Mouse (Mus musculus): ENCODE data around the gene Iqsec1. TPM values are rescaled to one million over a fixed set of nuclear protein-coding genes. Genes with fewer than 3 reads are reported as not detected.

Iqsec1 gene
- polyA plus RNA-seq, 1 experiment, result 230 TPM

DNA sequence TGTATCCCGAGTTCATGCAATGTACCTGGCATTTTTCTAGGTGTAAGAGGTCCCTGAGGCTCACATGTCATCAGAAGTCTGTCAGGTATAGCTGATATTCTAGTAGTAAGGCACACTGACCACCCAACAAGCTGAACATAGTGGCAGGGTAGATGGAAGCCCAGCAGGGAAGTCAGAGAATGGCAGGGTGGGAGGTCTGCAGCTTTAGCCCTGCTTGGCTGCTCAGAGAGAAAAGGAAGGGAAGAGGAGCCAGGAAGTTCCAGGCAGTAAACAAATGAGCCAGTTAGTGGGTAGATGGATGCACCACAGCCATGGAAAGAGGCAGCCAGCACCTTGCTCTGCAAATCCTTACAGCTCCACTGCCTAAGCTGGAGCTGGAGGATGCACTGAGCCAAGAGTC is 181.7 kb downstream of the Iqsec1 start:
- H3K36me3 ChIP-seq (ENCODE audit: control insufficient read depth, insufficient read depth, low read length), result no peaks in the 10 kb centered on the region
- peaks cover 8% of the 10 kb centered on the region; the same call in 1 of the 2 replicates for H3K4me1 ChIP-seq (ENCODE audit: control insufficient read depth, insufficient read depth, insufficient read length)
- no peak overlapping the region for H3K4me3 ChIP-seq (ENCODE audit: extremely low read depth, insufficient read depth, insufficient read length)
- no peak overlapping the region for H3K27ac ChIP-seq (ENCODE audit: insufficient read depth, low read length)
- DNase-seq (ENCODE audit: low read depth in 1 of 2, low spot score in 2 of 2), result no peak
- no peaks in the 10 kb centered on the region for H3K27me3 ChIP-seq (ENCODE audit: control insufficient read depth, insufficient read depth, low read length)
- WGBS, result 94% methylated on average over 1 of the region's 1 CpGs
- no peak for TF ChIP-seq CTCF (IDR thresholded peaks at IDR 0.05; ENCODE audit: extremely low read depth, insufficient read depth, insufficient read length, insufficient replicate concordance)
- no peak for TF ChIP-seq POLR2A (IDR thresholded peaks at IDR 0.05; ENCODE audit: low read depth, low read length)

DNA sequence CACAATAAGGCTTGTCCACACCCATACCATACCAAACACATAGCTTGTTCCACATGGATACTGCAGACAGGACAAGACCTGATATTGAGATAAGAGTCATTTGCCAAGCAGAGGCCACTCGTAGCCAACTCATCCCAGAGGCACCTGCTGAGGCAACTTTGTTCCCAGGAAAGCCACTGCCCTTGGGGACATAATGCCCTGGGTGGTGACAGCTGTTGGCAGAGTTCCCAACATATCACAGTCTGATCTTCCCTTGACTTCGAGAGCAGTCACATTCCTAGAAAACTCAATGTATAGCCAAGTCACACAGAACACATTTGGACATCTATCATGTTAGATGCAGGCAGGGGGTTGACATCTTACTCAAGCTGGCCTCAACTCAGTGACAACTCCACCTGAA is 183.4 kb downstream of the Iqsec1 start:
- TF ChIP-seq CTCF (IDR thresholded peaks at IDR 0.05; ENCODE audit: extremely low read depth, insufficient read depth, insufficient read length, insufficient replicate concordance) (no peak), POLR2A (IDR thresholded peaks at IDR 0.05; ENCODE audit: low read depth, low read length) (no peak)
- DNase-seq (ENCODE audit: low read depth in 1 of 2, low spot score in 2 of 2), result no peak
- Histone ChIP-seq H3K36me3 (ENCODE audit: control insufficient read depth, insufficient read depth, low read length) (no peaks in the 10 kb centered on the region), H3K27ac (ENCODE audit: insufficient read depth, low read length) (no peak overlapping the region), H3K4me1 (ENCODE audit: control insufficient read depth, insufficient read depth, insufficient read length) (peaks cover 8% of the 10 kb centered on the region; the same call in 1 of the 2 replicates), H3K27me3 (ENCODE audit: control insufficient read depth, insufficient read depth, low read length) (no peaks in the 10 kb centered on the region), H3K4me3 (ENCODE audit: extremely low read depth, insufficient read depth, insufficient read length) (no peak overlapping the region)
- 75% methylated on average over 2 of the region's 2 CpGs for WGBS

DNA sequence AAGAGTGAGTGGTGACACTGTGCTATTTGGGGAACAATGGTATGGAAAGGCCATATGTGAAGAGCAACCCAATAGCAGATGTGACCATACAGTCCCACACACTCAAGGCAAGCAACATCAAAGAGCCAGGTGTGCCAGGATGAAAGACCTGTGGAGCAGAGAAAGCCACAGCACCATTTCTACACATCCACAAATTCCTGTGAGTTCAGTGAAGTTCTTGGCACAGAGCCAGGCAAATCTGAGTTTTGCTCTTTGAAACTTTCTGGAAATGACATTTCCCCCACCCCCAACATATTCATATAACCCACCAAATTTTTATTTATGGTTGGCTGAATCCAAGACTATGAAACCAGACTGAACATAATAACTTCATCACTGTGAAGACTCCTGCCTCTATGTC is 183.8 kb downstream of the Iqsec1 start:
- DNase-seq (ENCODE audit: low read depth in 1 of 2, low spot score in 2 of 2), result no peak
- no peak for TF ChIP-seq POLR2A (IDR thresholded peaks at IDR 0.05; ENCODE audit: low read depth, low read length)
- TF ChIP-seq CTCF (IDR thresholded peaks at IDR 0.05; ENCODE audit: extremely low read depth, insufficient read depth, insufficient read length, insufficient replicate concordance), result no peak
- Histone ChIP-seq H3K27ac (ENCODE audit: insufficient read depth, low read length) (no peak overlapping the region), H3K36me3 (ENCODE audit: control insufficient read depth, insufficient read depth, low read length) (no peaks in the 10 kb centered on the region), H3K4me3 (ENCODE audit: extremely low read depth, insufficient read depth, insufficient read length) (no peak overlapping the region), H3K4me1 (ENCODE audit: control insufficient read depth, insufficient read depth, insufficient read length) (peaks cover 8% of the 10 kb centered on the region; the same call in 1 of the 2 replicates), H3K27me3 (ENCODE audit: control insufficient read depth, insufficient read depth, low read length) (no peaks in the 10 kb centered on the region)

GRCm38 (mm10) chr6:90802604-90803003 is 185.9 kb downstream of the Iqsec1 start:
- Histone ChIP-seq H3K4me3 (ENCODE audit: extremely low read depth, insufficient read depth, insufficient read length) (no peak overlapping the region), H3K4me1 (ENCODE audit: control insufficient read depth, insufficient read depth, insufficient read length) (peaks cover 7% of the 10 kb centered on the region; the same call in 1 of the 2 replicates), H3K27me3 (ENCODE audit: control insufficient read depth, insufficient read depth, low read length) (no peaks in the 10 kb centered on the region), H3K36me3 (ENCODE audit: control insufficient read depth, insufficient read depth, low read length) (no peaks in the 10 kb centered on the region), H3K27ac (ENCODE audit: insufficient read depth, low read length) (no peak overlapping the region)
- DNase-seq (ENCODE audit: low read depth in 1 of 2, low spot score in 2 of 2), result no peak
- TF ChIP-seq CTCF (IDR thresholded peaks at IDR 0.05; ENCODE audit: extremely low read depth, insufficient read depth, insufficient read length, insufficient replicate concordance) (no peak), POLR2A (IDR thresholded peaks at IDR 0.05; ENCODE audit: low read depth, low read length) (no peak)
- WGBS, result 91% methylated on average over 8 of the region's 8 CpGs

- 92% methylated on average over 3 of the region's 3 CpGs for WGBS
- no peaks in the 10 kb centered on the region for H3K36me3 ChIP-seq (ENCODE audit: control insufficient read depth, insufficient read depth, low read length)
- H3K27ac ChIP-seq (ENCODE audit: insufficient read depth, low read length), result no peak overlapping the region
- H3K4me1 ChIP-seq (ENCODE audit: control insufficient read depth, insufficient read depth, insufficient read length), result 0 out of 2 replicates have a peak, but pooled peaks cover 1% of the 10 kb centered on the region
- H3K4me3 ChIP-seq (ENCODE audit: extremely low read depth, insufficient read depth, insufficient read length), result no peak overlapping the region
- H3K27me3 ChIP-seq (ENCODE audit: control insufficient read depth, insufficient read depth, low read length), result no peaks in the 10 kb centered on the region
- no peak for DNase-seq (ENCODE audit: low read depth in 1 of 2, low spot score in 2 of 2)
- TF ChIP-seq CTCF (IDR thresholded peaks at IDR 0.05; ENCODE audit: extremely low read depth, insufficient read depth, insufficient read length, insufficient replicate concordance) (no peak), POLR2A (IDR thresholded peaks at IDR 0.05; ENCODE audit: low read depth, low read length) (no peak)
These were observed 186.4 kb downstream of the Iqsec1 start for GRCm38 (mm10) chr6:90802058-90802457.

- H3K36me3 ChIP-seq (ENCODE audit: control insufficient read depth, insufficient read depth, low read length), result no peaks in the 10 kb centered on the region
- H3K27ac ChIP-seq (ENCODE audit: insufficient read depth, low read length), result no peak overlapping the region
- no peaks in the 10 kb centered on the region for H3K4me1 ChIP-seq (ENCODE audit: control insufficient read depth, insufficient read depth, insufficient read length)
- no peaks in the 10 kb centered on the region for H3K27me3 ChIP-seq (ENCODE audit: control insufficient read depth, insufficient read depth, low read length)
- H3K4me3 ChIP-seq (ENCODE audit: extremely low read depth, insufficient read depth, insufficient read length), result no peak overlapping the region
- no peak for TF ChIP-seq CTCF (IDR thresholded peaks at IDR 0.05; ENCODE audit: extremely low read depth, insufficient read depth, insufficient read length, insufficient replicate concordance)
- no peak for TF ChIP-seq POLR2A (IDR thresholded peaks at IDR 0.05; ENCODE audit: low read depth, low read length)
- WGBS, result 58% methylated on average over 2 of the region's 2 CpGs
- no peak for DNase-seq (ENCODE audit: low read depth in 1 of 2, low spot score in 2 of 2)
These were observed 187.7 kb downstream of the Iqsec1 start for GRCm38 (mm10) chr6:90800825-90801224.

DNA sequence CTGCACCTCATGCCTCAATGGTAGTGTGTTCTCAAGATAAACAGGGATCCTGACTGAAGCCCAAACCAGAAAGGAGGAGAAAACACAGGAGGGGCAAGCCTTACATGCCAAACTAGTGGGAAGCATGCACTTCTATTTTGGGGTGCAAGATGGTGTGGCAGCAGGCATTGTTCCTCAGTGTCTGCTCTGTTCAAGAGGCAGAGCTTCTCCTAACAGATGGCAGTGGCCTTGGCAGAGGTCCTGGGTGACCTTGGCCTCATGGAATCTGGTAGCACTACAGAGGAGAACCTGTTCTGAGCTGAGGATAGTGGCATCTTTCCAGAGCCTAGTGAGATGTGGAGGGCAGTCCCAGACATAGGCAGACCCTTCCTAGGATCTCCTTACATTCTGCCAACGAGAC is 189.4 kb downstream of the Iqsec1 start:
- H3K36me3 ChIP-seq (ENCODE audit: control insufficient read depth, insufficient read depth, low read length), result no peaks in the 10 kb centered on the region
- H3K27ac ChIP-seq (ENCODE audit: insufficient read depth, low read length), result no peak overlapping the region
- H3K27me3 ChIP-seq (ENCODE audit: control insufficient read depth, insufficient read depth, low read length), result no peaks in the 10 kb centered on the region
- no peak for TF ChIP-seq CTCF (IDR thresholded peaks at IDR 0.05; ENCODE audit: extremely low read depth, insufficient read depth, insufficient read length, insufficient replicate concordance)
- no peak for TF ChIP-seq POLR2A (IDR thresholded peaks at IDR 0.05; ENCODE audit: low read depth, low read length)
- no peaks in the 10 kb centered on the region for H3K4me1 ChIP-seq (ENCODE audit: control insufficient read depth, insufficient read depth, insufficient read length)
- DNase-seq (ENCODE audit: low read depth in 1 of 2, low spot score in 2 of 2), result no peak
- no peak overlapping the region for H3K4me3 ChIP-seq (ENCODE audit: extremely low read depth, insufficient read depth, insufficient read length)
- WGBS, result 85% methylated on average over 1 of the region's 1 CpGs

All from spleen, adult 2 months (tissue).